Mouse (Mus musculus) bone marrow, adult 2 months (tissue): Measurements from ENCODE around the gene Pik3cb.

Experiments
- CTCF ChIP-seq: fragments of 200-500 bp; IDR thresholded peaks from 2 replicates; pipeline ENCODE4 v1.5.1; 2011; ENCODE audit warnings: low read length, control low read depth; ENCODE audit not compliant: control insufficient read depth, insufficient read depth
- POLR2A ChIP-seq: fragments of 200-500 bp; IDR thresholded peaks from 2 replicates; pipeline ENCODE4 v1.6.1; 2011; ENCODE audit warnings: low read depth, mild to moderate bottlenecking, control low read depth, low read length, borderline replicate concordance; ENCODE audit not compliant: control insufficient read depth

DNA sequence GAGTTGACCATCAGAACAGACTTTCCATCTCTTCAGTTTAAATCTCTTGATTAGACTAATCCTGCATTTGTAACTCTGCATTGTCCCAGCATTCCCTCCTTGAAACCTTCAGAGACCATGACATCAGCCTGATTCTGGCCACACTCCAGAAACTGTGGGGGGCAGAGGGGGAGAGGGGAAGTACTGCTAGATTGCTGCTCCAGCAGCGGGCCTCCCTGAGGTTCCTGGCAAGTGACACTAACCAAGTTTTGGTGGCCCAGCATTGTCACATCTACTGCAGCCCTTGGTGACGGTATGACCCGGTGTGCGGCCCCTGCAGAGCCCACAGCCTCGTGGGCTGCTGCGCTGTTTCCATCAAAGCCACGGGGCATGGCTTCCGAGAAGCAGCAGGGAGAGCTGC lies 39.9 kb upstream of the Pik3cb start:
- TF ChIP-seq CTCF (no peak), POLR2A (no peak)
